Mouse (Mus musculus): ENCODE data around the gene Tnfsf18. TPM values are rescaled to one million over a fixed set of nuclear protein-coding genes. Genes with fewer than 3 reads are reported as not detected.

The Tnfsf18 gene
- polyA plus RNA-seq (2016; fragmentation: Nextera tagmentation; extraction: Ambion mirVana): not detected in 2 replicates

GRCm38 (mm10) chr1:161494343-161494742 is at the start of gene Tnfsf18:
Gene Tnfsf18, plus strand, starts transcription at chr1:161494655.
- H3K27me3 ChIP-seq: no peaks in the 10 kb centered on the region
- H3K4me2 ChIP-seq (replicated peaks): no peak within 1 kb of the TSS
- no peaks in the 10 kb centered on the region for H3K9me3 ChIP-seq (replicated peaks)
- H3K9ac ChIP-seq: no peak within 1 kb of the TSS
- no peak within 1 kb of the TSS for H3K4me3 ChIP-seq
- WGBS: 57% methylated on average over 8 of the region's 8 CpGs
- no peak for ATAC-seq (ENCODE audit: low FRiP score)
- H3K36me3 ChIP-seq: no peaks in the 10 kb centered on the region
- no peaks in the 10 kb centered on the region for H3K4me1 ChIP-seq
- H3K27ac ChIP-seq: no peak within 1 kb of the TSS

GRCm38 (mm10) chr1:161444858-161445257 is 49.6 kb upstream of the Tnfsf18 start:
- Histone ChIP-seq H3K4me1 (0 out of 2 replicates have a peak, but pooled peaks cover 4% of the 10 kb centered on the region), H3K36me3 (no peaks in the 10 kb centered on the region), H3K4me2 (replicated peaks) (no peak overlapping the region), H3K9ac (no peak overlapping the region), H3K27me3 (no peaks in the 10 kb centered on the region), H3K27ac (no peak overlapping the region), H3K4me3 (no peak overlapping the region), H3K9me3 (replicated peaks) (no peaks in the 10 kb centered on the region)
- 66% methylated on average over 7 of the region's 7 CpGs for WGBS
- no peak for ATAC-seq (ENCODE audit: low FRiP score)

DNA sequence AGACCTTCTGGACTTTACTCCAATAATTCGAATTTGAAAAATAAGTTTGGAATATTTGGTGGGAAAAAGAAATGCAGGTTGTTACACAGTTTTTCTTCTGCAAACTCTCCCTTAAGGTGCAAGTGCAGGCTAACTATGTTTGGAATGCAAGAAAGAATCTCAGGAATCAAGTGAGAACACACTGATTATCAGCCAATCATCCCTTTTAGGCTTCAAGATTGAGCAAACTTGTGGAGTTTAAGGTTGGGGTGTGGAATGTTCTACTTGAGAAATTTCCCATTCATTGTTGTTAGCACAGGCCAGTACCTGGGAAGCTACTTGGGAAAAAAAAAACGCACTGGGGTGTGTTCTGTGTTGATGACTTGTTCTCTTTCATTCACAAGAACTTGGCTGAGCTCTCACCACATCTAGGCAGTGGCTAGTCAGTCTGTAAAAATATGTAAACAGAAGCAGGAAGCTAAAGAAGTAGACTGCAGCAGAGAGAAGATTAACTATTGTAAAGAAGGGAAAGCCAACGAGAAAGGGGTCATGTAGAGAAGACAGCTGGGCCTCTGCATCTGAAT is 42.7 kb upstream of the Tnfsf18 start:
- ATAC-seq (ENCODE audit: low FRiP score): no peak
- WGBS: 58% methylated on average over 3 of the region's 3 CpGs
- Histone ChIP-seq H3K4me3 (no peak overlapping the region), H3K4me1 (no peaks in the 10 kb centered on the region), H3K27me3 (no peaks in the 10 kb centered on the region), H3K9ac (no peak overlapping the region), H3K36me3 (no peaks in the 10 kb centered on the region), H3K4me2 (replicated peaks) (no peak overlapping the region), H3K27ac (no peak overlapping the region), H3K9me3 (replicated peaks) (no peaks in the 10 kb centered on the region)

GRCm38 (mm10) chr1:161452250-161452649 is 42.2 kb upstream of the Tnfsf18 start:
- H3K9me3 ChIP-seq (replicated peaks): no peaks in the 10 kb centered on the region
- H3K9ac ChIP-seq: no peak overlapping the region
- H3K4me3 ChIP-seq: no peak overlapping the region
- H3K27ac ChIP-seq: no peak overlapping the region
- H3K36me3 ChIP-seq: no peaks in the 10 kb centered on the region
- H3K4me2 ChIP-seq (replicated peaks): no peak overlapping the region
- H3K27me3 ChIP-seq: no peaks in the 10 kb centered on the region
- WGBS: 89% methylated on average over 1 of the region's 1 CpGs
- H3K4me1 ChIP-seq: no peaks in the 10 kb centered on the region
- no peak for ATAC-seq (ENCODE audit: low FRiP score)

GRCm38 (mm10) chr1:161463388-161464085 is 30.9 kb upstream of the Tnfsf18 start:
- Histone ChIP-seq H3K9me3 (replicated peaks) (no peaks in the 10 kb centered on the region), H3K4me1 (no peaks in the 10 kb centered on the region), H3K4me2 (replicated peaks) (no peak overlapping the region), H3K27ac (no peak overlapping the region), H3K9ac (no peak overlapping the region), H3K27me3 (no peaks in the 10 kb centered on the region), H3K36me3 (no peaks in the 10 kb centered on the region), H3K4me3 (no peak overlapping the region)
- no peak for ATAC-seq (ENCODE audit: low FRiP score)
- 66% methylated on average over 2 of the region's 2 CpGs for WGBS

DNA sequence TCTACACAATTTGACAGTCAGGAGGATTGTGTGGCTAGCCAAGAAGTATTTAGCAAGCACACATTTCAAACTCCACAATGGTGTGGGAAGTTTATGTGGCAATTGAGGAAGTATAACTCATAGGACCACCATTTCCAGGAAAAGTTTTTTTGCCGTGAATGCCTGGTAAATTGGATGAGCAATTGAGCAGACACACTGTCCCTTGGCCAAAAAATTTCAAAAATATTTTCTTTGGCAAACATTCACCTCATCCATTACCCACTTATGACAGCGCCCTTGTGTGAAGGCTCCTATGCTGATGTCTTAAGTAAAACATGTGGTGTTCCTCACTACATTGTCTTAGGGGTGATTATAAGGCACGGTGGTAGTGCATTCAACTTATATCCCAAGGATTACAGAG is 17.2 kb upstream of the Tnfsf18 start:
- no peak for ATAC-seq (ENCODE audit: low FRiP score)
- Histone ChIP-seq H3K36me3 (no peaks in the 10 kb centered on the region), H3K27me3 (no peaks in the 10 kb centered on the region), H3K9ac (no peak overlapping the region), H3K4me1 (no peaks in the 10 kb centered on the region), H3K9me3 (replicated peaks) (no peaks in the 10 kb centered on the region), H3K4me2 (replicated peaks) (no peak overlapping the region), H3K4me3 (no peak overlapping the region), H3K27ac (no peak overlapping the region)
- 87% methylated on average over 3 of the region's 3 CpGs for WGBS

- Histone ChIP-seq H3K4me2 (replicated peaks) (no peak overlapping the region), H3K9me3 (replicated peaks) (no peaks in the 10 kb centered on the region), H3K4me3 (no peak overlapping the region), H3K9ac (no peak overlapping the region), H3K27me3 (no peaks in the 10 kb centered on the region), H3K27ac (no peak overlapping the region), H3K36me3 (no peaks in the 10 kb centered on the region), H3K4me1 (no peaks in the 10 kb centered on the region)
- WGBS: 78% methylated on average over 1 of the region's 1 CpGs
- ATAC-seq (ENCODE audit: low FRiP score): no peak
Observed at GRCm38 (mm10) chr1:161479854-161480253, 14.6 kb upstream of the Tnfsf18 start.

DNA sequence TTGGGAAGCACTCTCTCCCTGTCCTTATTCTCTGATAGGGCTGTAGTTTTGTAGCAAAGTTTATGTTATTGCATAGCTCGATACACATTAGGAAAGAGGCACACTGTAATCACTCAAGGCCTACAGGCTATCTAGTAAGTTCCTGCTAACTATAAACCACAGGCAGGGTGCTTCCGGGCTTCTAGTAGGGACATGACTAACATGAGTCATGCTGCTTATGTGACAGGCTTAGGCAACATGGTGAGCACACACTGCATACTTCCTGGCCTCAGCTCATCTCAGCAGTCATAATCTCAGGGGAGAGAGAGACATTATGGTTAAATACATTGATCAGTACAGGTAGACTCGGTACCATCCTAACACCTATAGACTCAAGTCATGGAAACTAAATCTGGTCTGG is 12.2 kb upstream of the Tnfsf18 start:
- Histone ChIP-seq H3K9me3 (replicated peaks) (no peaks in the 10 kb centered on the region), H3K4me1 (no peaks in the 10 kb centered on the region), H3K4me2 (replicated peaks) (no peak overlapping the region), H3K36me3 (no peaks in the 10 kb centered on the region), H3K9ac (no peak overlapping the region), H3K4me3 (no peak overlapping the region), H3K27me3 (no peaks in the 10 kb centered on the region), H3K27ac (no peak overlapping the region)
- whole genome bisulfite sequencing: 91% methylated on average over 3 of the region's 3 CpGs
- no peak for ATAC-seq (ENCODE audit: low FRiP score)

- H3K27me3 ChIP-seq: no peaks in the 10 kb centered on the region
- no peaks in the 10 kb centered on the region for H3K36me3 ChIP-seq
- no peak overlapping the region for H3K4me2 ChIP-seq (replicated peaks)
- no peak overlapping the region for H3K4me3 ChIP-seq
- no peak for ATAC-seq (ENCODE audit: low FRiP score)
- H3K9me3 ChIP-seq (replicated peaks): no peaks in the 10 kb centered on the region
- H3K9ac ChIP-seq: no peak overlapping the region
- H3K4me1 ChIP-seq: no peaks in the 10 kb centered on the region
- no peak overlapping the region for H3K27ac ChIP-seq
- 91% methylated on average over 5 of the region's 5 CpGs for WGBS
Observed at GRCm38 (mm10) chr1:161487069-161487468, 7.4 kb upstream of the Tnfsf18 start.

DNA sequence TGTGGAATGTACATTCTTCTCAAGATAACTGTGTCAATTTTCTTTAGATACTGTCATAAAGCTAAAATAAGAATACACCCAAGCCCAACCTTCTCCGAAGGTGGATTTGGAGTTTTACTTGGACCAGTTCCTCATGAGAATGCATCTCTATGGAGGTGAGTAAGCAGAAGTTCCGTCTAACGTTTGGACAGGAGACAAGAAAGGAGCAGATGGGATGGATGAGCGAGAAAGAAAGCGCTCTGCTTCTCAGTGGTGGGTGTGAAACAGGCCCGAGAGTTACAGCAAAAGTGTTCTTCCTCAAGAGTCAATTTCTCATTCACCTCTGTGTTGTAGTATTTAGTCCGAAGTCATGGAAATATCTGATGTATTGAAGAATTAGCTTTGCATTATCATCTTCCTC is 2.7 kb upstream of the Tnfsf18 start:
- no peak for ATAC-seq (ENCODE audit: low FRiP score)

GRCm38 (mm10) chr1:161496866-161497645 is 2.6 kb downstream of the Tnfsf18 start:
- Histone ChIP-seq H3K9ac (no peak overlapping the region), H3K36me3 (no peaks in the 10 kb centered on the region), H3K27ac (no peak overlapping the region), H3K4me2 (replicated peaks) (no peak overlapping the region), H3K27me3 (no peaks in the 10 kb centered on the region), H3K4me1 (no peaks in the 10 kb centered on the region), H3K4me3 (no peak overlapping the region), H3K9me3 (replicated peaks) (no peaks in the 10 kb centered on the region)
- ATAC-seq (ENCODE audit: low FRiP score): no peak
- 80% methylated on average over 7 of the region's 7 CpGs for WGBS

More for the DNA sequence above, 2.7 kb upstream of the Tnfsf18 start:
- Histone ChIP-seq H3K4me1 (no peaks in the 10 kb centered on the region), H3K27ac (no peak overlapping the region), H3K4me2 (replicated peaks) (no peak overlapping the region), H3K36me3 (no peaks in the 10 kb centered on the region), H3K4me3 (no peak overlapping the region), H3K9me3 (replicated peaks) (no peaks in the 10 kb centered on the region), H3K27me3 (no peaks in the 10 kb centered on the region), H3K9ac (no peak overlapping the region)
- WGBS: 89% methylated on average over 7 of the region's 7 CpGs

DNA sequence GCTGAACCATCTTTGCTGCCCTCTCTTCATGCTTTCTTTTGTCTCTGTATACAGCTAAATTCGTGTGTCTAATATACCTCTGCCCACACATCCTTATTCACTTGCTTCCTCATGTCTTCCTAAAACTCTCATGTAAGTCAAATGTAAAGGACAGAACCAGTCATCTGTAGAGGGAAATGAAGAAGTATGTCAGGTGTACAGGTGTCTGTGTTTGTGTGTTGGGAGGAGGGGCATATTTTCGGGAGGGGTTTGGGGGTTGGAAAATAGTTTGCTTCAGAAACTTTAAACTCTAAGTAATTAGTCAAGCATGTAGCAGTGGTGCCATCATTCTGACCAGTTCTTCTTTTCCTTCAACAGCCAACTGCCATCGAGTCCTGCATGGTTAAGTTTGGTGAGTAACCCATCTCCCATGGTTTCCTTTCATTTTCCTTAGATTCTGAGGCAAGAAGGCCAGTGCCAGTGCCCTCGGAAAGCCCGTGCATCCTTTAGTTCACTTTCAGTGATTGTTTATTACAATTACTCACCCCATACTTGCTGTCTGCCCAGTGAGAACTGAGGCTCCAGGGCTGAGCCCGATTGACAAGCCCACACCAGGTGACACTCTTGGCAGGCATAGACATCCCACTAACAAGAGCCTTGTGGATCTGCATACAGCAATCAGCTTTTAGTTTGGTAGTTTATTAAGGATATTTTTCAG is 5.8 kb downstream of the Tnfsf18 start:
- H3K9me3 ChIP-seq (replicated peaks): no peaks in the 10 kb centered on the region
- ATAC-seq (ENCODE audit: low FRiP score): no peak
- H3K27ac ChIP-seq: no peak overlapping the region
- H3K9ac ChIP-seq: no peak overlapping the region
- no peak overlapping the region for H3K4me2 ChIP-seq (replicated peaks)
- no peaks in the 10 kb centered on the region for H3K36me3 ChIP-seq
- no peaks in the 10 kb centered on the region for H3K27me3 ChIP-seq
- H3K4me3 ChIP-seq: no peak overlapping the region
- WGBS: 85% methylated on average over 6 of the region's 6 CpGs
- no peaks in the 10 kb centered on the region for H3K4me1 ChIP-seq

All from hindbrain, embryonic 12.5 days (tissue).